Mouse (Mus musculus) testis, adult 2 months (tissue): Measurements from ENCODE around the gene Flt3.

Experiments used
- CTCF ChIP-seq: fragments of 200-500 bp; IDR thresholded peaks from 2 replicates; pipeline ENCODE4 v1.5.1; 2012; ENCODE audit warnings: low read depth, mild to moderate bottlenecking, inconsistent platforms, low read length, moderate library complexity; ENCODE audit not compliant: control insufficient read depth, insufficient read depth, insufficient replicate concordance
- POLR2A ChIP-seq: fragments of 200-500 bp; IDR thresholded peaks from 2 replicates; pipeline ENCODE4 v1.6.1; 2012; ENCODE audit warnings: low read depth, mild to moderate bottlenecking, inconsistent platforms, low read length, moderate library complexity; ENCODE audit not compliant: control insufficient read depth

GRCm38 (mm10) chr5:147430361-147430935, 30.2 kb upstream of the Flt3 start:
- TF ChIP-seq POLR2A = no peak
- TF ChIP-seq CTCF = no peak
